Mouse (Mus musculus): ENCODE data around the gene Lect2. TPM values are rescaled to one million over a fixed set of nuclear protein-coding genes. Genes with fewer than 3 reads are reported as not detected.

Gene Lect2
- polyA plus RNA-seq, 1 experiment from 2014 or later, result not detected

GRCm38 (mm10) chr13:56553923-56554322 lies 5.6 kb upstream of the Lect2 start:
- Histone ChIP-seq H3K27me3 (ENCODE audit: control insufficient read depth, insufficient read depth, low read length) (no peaks in the 10 kb centered on the region), H3K4me3 (ENCODE audit: low read depth, low read length) (no peak overlapping the region), H3K9me3 (ENCODE audit: control insufficient read depth, low read length) (no peaks in the 10 kb centered on the region), H3K4me2 (ENCODE audit: low read depth, severe bottlenecking) (no peak overlapping the region), H3K9ac (ENCODE audit: low read length) (no peak overlapping the region), H3K4me1 (ENCODE audit: control insufficient read depth, insufficient read depth, low read length) (no peaks in the 10 kb centered on the region), H3K27ac (replicated peaks; ENCODE audit: low read depth, low read length) (no peak overlapping the region), H3K36me3 (ENCODE audit: control insufficient read depth, insufficient read depth, low read length) (no peaks in the 10 kb centered on the region)
- DNase-seq (ENCODE audit: low spot score) (no peak), ATAC-seq (ENCODE audit: insufficient number of reproducible peaks, low FRiP score, low TSS enrichment, low read depth) (no peak)
- 62% methylated on average over 2 of the region's 2 CpGs for WGBS

GRCm38 (mm10) chr13:56551661-56552060 lies 3.4 kb upstream of the Lect2 start:
- 82% methylated on average over 6 of the region's 6 CpGs for WGBS

GRCm38 (mm10) chr13:56550574-56550973 lies 2.3 kb upstream of the Lect2 start:
- Histone ChIP-seq H3K4me2 (ENCODE audit: low read depth, severe bottlenecking) (no peak overlapping the region), H3K9ac (ENCODE audit: low read length) (no peak overlapping the region), H3K27ac (replicated peaks; ENCODE audit: low read depth, low read length) (no peak overlapping the region), H3K27me3 (ENCODE audit: control insufficient read depth, insufficient read depth, low read length) (no peaks in the 10 kb centered on the region), H3K9me3 (ENCODE audit: control insufficient read depth, low read length) (no peaks in the 10 kb centered on the region), H3K4me3 (ENCODE audit: low read depth, low read length) (no peak overlapping the region), H3K4me1 (ENCODE audit: control insufficient read depth, insufficient read depth, low read length) (no peaks in the 10 kb centered on the region), H3K36me3 (ENCODE audit: control insufficient read depth, insufficient read depth, low read length) (no peaks in the 10 kb centered on the region)
- ATAC-seq (ENCODE audit: insufficient number of reproducible peaks, low FRiP score, low TSS enrichment, low read depth), result no peak
- WGBS, result 20% methylated on average over 1 of the region's 1 CpGs
- DNase-seq (ENCODE audit: low spot score), result no peak

More at GRCm38 (mm10) chr13:56551661-56552060, 3.4 kb upstream of the Lect2 start:
- no peak overlapping the region for H3K27ac ChIP-seq (replicated peaks; ENCODE audit: low read depth, low read length)
- H3K36me3 ChIP-seq (ENCODE audit: control insufficient read depth, insufficient read depth, low read length), result no peaks in the 10 kb centered on the region
- no peak for DNase-seq (ENCODE audit: low spot score)
- H3K9ac ChIP-seq (ENCODE audit: low read length), result no peak overlapping the region
- H3K27me3 ChIP-seq (ENCODE audit: control insufficient read depth, insufficient read depth, low read length), result no peaks in the 10 kb centered on the region
- no peaks in the 10 kb centered on the region for H3K9me3 ChIP-seq (ENCODE audit: control insufficient read depth, low read length)
- no peaks in the 10 kb centered on the region for H3K4me1 ChIP-seq (ENCODE audit: control insufficient read depth, insufficient read depth, low read length)
- no peak for ATAC-seq (ENCODE audit: insufficient number of reproducible peaks, low FRiP score, low TSS enrichment, low read depth)
- H3K4me2 ChIP-seq (ENCODE audit: low read depth, severe bottlenecking), result no peak overlapping the region
- H3K4me3 ChIP-seq (ENCODE audit: low read depth, low read length), result no peak overlapping the region

DNA sequence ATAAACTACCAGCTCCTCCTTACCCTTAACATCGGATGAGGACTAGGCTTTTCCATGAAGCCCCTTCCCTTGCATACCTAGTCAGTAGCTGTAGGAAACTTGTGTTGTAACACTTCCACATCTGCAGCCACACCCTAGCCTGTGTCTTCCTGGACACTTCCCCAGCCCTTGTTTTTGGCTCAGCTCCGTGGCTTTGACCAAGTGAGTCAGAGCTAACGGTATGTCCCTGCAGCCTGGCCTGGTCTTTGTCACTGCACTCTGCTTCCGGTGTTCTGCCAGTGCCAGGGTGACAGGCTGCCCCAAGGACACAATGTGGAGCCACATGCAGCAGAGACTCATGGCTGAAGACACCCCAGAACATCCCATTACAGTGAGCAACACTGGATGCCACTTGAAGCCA lies 1.1 kb upstream of the Lect2 start:
- 67% methylated on average over 4 of the region's 4 CpGs for WGBS
- no peak overlapping the region for H3K4me3 ChIP-seq (ENCODE audit: low read depth, low read length)
- H3K36me3 ChIP-seq (ENCODE audit: control insufficient read depth, insufficient read depth, low read length), result no peaks in the 10 kb centered on the region
- DNase-seq (ENCODE audit: low spot score), result no peak
- no peak overlapping the region for H3K9ac ChIP-seq (ENCODE audit: low read length)
- no peaks in the 10 kb centered on the region for H3K4me1 ChIP-seq (ENCODE audit: control insufficient read depth, insufficient read depth, low read length)
- no peak for ATAC-seq (ENCODE audit: insufficient number of reproducible peaks, low FRiP score, low TSS enrichment, low read depth)
- H3K27ac ChIP-seq (replicated peaks; ENCODE audit: low read depth, low read length), result no peak overlapping the region
- H3K27me3 ChIP-seq (ENCODE audit: control insufficient read depth, insufficient read depth, low read length), result no peaks in the 10 kb centered on the region
- H3K9me3 ChIP-seq (ENCODE audit: control insufficient read depth, low read length), result no peaks in the 10 kb centered on the region
- H3K4me2 ChIP-seq (ENCODE audit: low read depth, severe bottlenecking), result no peak overlapping the region

- Histone ChIP-seq H3K4me1 (ENCODE audit: control insufficient read depth, insufficient read depth, low read length) (no peaks in the 10 kb centered on the region), H3K4me3 (ENCODE audit: low read depth, low read length) (no peak overlapping the region), H3K9ac (ENCODE audit: low read length) (no peak overlapping the region), H3K27me3 (ENCODE audit: control insufficient read depth, insufficient read depth, low read length) (no peaks in the 10 kb centered on the region), H3K4me2 (ENCODE audit: low read depth, severe bottlenecking) (no peak overlapping the region), H3K27ac (replicated peaks; ENCODE audit: low read depth, low read length) (no peak overlapping the region), H3K36me3 (ENCODE audit: control insufficient read depth, insufficient read depth, low read length) (no peaks in the 10 kb centered on the region), H3K9me3 (ENCODE audit: control insufficient read depth, low read length) (no peaks in the 10 kb centered on the region)
- ATAC-seq (ENCODE audit: insufficient number of reproducible peaks, low FRiP score, low TSS enrichment, low read depth), result no peak
- DNase-seq (ENCODE audit: low spot score), result no peak
- 69% methylated on average over 3 of the region's 3 CpGs for WGBS
Measured at GRCm38 (mm10) chr13:56544956-56545355, 3.3 kb downstream of the Lect2 start.

GRCm38 (mm10) chr13:56543805-56544204 lies 4.5 kb downstream of the Lect2 start:
- H3K27me3 ChIP-seq (ENCODE audit: control insufficient read depth, insufficient read depth, low read length), result no peaks in the 10 kb centered on the region
- H3K9me3 ChIP-seq (ENCODE audit: control insufficient read depth, low read length), result no peaks in the 10 kb centered on the region
- H3K4me2 ChIP-seq (ENCODE audit: low read depth, severe bottlenecking), result no peak overlapping the region
- no peak overlapping the region for H3K4me3 ChIP-seq (ENCODE audit: low read depth, low read length)
- 69% methylated on average over 9 of the region's 9 CpGs for WGBS
- no peak overlapping the region for H3K27ac ChIP-seq (replicated peaks; ENCODE audit: low read depth, low read length)
- H3K36me3 ChIP-seq (ENCODE audit: control insufficient read depth, insufficient read depth, low read length), result no peaks in the 10 kb centered on the region
- no peaks in the 10 kb centered on the region for H3K4me1 ChIP-seq (ENCODE audit: control insufficient read depth, insufficient read depth, low read length)
- H3K9ac ChIP-seq (ENCODE audit: low read length), result no peak overlapping the region
- no peak for DNase-seq (ENCODE audit: low spot score)
- ATAC-seq (ENCODE audit: insufficient number of reproducible peaks, low FRiP score, low TSS enrichment, low read depth), result no peak

DNA sequence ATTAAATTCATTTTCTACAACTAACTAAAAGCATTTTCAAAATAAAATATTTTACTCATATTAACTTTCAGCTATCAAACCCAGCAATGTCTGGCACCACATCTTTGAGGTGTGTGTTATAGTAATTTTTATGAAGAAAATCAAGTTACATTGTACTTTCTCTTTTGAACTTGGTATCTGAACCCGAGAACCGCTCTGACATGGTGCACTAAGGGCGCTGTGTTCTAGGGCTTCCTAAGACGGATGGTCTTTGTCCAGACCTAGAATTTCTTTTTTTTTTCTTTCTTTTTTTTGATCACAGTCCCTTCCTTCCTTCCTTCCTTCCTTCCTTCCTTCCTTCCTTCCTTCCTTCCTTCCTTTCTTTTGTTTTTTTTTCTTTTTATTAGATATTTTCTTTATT lies 8.5 kb downstream of the Lect2 start:
- 90% methylated on average over 4 of the region's 4 CpGs for WGBS
- Histone ChIP-seq H3K9me3 (ENCODE audit: control insufficient read depth, low read length) (no peaks in the 10 kb centered on the region), H3K27ac (replicated peaks; ENCODE audit: low read depth, low read length) (no peak overlapping the region), H3K4me1 (ENCODE audit: control insufficient read depth, insufficient read depth, low read length) (no peaks in the 10 kb centered on the region), H3K36me3 (ENCODE audit: control insufficient read depth, insufficient read depth, low read length) (no peaks in the 10 kb centered on the region), H3K27me3 (ENCODE audit: control insufficient read depth, insufficient read depth, low read length) (no peaks in the 10 kb centered on the region), H3K9ac (ENCODE audit: low read length) (no peak overlapping the region), H3K4me3 (ENCODE audit: low read depth, low read length) (no peak overlapping the region), H3K4me2 (ENCODE audit: low read depth, severe bottlenecking) (no peak overlapping the region)
- ATAC-seq (ENCODE audit: insufficient number of reproducible peaks, low FRiP score, low TSS enrichment, low read depth) (no peak), DNase-seq (ENCODE audit: low spot score) (no peak)

DNA sequence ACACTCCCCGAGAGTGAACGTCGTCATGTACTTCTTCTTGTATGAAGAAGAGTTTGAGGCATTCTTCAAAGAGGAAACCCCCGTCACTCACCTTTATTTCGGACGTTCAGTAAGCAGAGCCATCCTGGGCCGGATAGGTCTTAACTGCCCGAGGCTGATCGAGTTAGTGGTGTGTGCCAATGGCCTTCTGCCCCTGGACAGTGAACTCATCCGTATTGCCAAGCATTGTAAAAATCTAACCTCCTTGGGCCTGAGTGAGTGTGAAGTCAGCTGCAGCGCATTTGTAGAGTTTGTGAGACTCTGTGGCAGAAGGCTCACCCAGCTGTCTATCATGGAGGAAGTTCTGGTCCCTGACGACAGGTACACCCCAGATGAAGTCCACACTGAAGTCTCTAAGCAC lies 11.3 kb downstream of the Lect2 start:
- H3K4me1 ChIP-seq (ENCODE audit: control insufficient read depth, insufficient read depth, low read length), result no peaks in the 10 kb centered on the region
- WGBS, result 90% methylated on average over 12 of the region's 12 CpGs
- no peaks in the 10 kb centered on the region for H3K9me3 ChIP-seq (ENCODE audit: control insufficient read depth, low read length)
- no peak overlapping the region for H3K27ac ChIP-seq (replicated peaks; ENCODE audit: low read depth, low read length)
- no peak overlapping the region for H3K4me3 ChIP-seq (ENCODE audit: low read depth, low read length)
- no peaks in the 10 kb centered on the region for H3K36me3 ChIP-seq (ENCODE audit: control insufficient read depth, insufficient read depth, low read length)
- DNase-seq (ENCODE audit: low spot score) (no peak), ATAC-seq (ENCODE audit: insufficient number of reproducible peaks, low FRiP score, low TSS enrichment, low read depth) (no peak)
- no peak overlapping the region for H3K4me2 ChIP-seq (ENCODE audit: low read depth, severe bottlenecking)
- H3K9ac ChIP-seq (ENCODE audit: low read length), result no peak overlapping the region
- no peaks in the 10 kb centered on the region for H3K27me3 ChIP-seq (ENCODE audit: control insufficient read depth, insufficient read depth, low read length)

- no peak overlapping the region for H3K4me2 ChIP-seq (ENCODE audit: low read depth, severe bottlenecking)
- H3K9me3 ChIP-seq (ENCODE audit: control insufficient read depth, low read length), result no peaks in the 10 kb centered on the region
- ATAC-seq (ENCODE audit: insufficient number of reproducible peaks, low FRiP score, low TSS enrichment, low read depth), result no peak
- H3K27ac ChIP-seq (replicated peaks; ENCODE audit: low read depth, low read length), result no peak overlapping the region
- H3K4me3 ChIP-seq (ENCODE audit: low read depth, low read length), result no peak overlapping the region
- H3K9ac ChIP-seq (ENCODE audit: low read length), result no peak overlapping the region
- 73% methylated on average over 5 of the region's 5 CpGs for WGBS
- no peaks in the 10 kb centered on the region for H3K4me1 ChIP-seq (ENCODE audit: control insufficient read depth, insufficient read depth, low read length)
- H3K36me3 ChIP-seq (ENCODE audit: control insufficient read depth, insufficient read depth, low read length), result no peaks in the 10 kb centered on the region
- H3K27me3 ChIP-seq (ENCODE audit: control insufficient read depth, insufficient read depth, low read length), result no peaks in the 10 kb centered on the region
- DNase-seq (ENCODE audit: low spot score), result no peak
Measured at GRCm38 (mm10) chr13:56535570-56535969, 12.7 kb downstream of the Lect2 start.

All from limb, embryonic 11.5 days (tissue).